Mouse (Mus musculus): ENCODE results near the gene Gm45015.
"Not testable (repeated sequence)": the region's sequence is repeated elsewhere in the genome, so short reads cannot be mapped to it uniquely, and the experiment has no call there.

Gm45015 gene

GRCm38 (mm10) chrX:73336740-73337139 lies at the start of gene Gm45015:
TSS of gene Gm45015 (minus strand) at chrX:73336840.
- DNase-seq (ENCODE audit: low spot score in 2 of 2) = no peak

GRCm38 (mm10) chrX:73384924-73385323 lies 48.3 kb upstream of the Gm45015 start:
- DNase-seq (ENCODE audit: low spot score in 2 of 2) = no peak

- no peak for DNase-seq (ENCODE audit: low spot score in 2 of 2)
Measured at GRCm38 (mm10) chrX:73384419-73384818, 47.8 kb upstream of the Gm45015 start.

GRCm38 (mm10) chrX:73363291-73363690 lies 26.7 kb upstream of the Gm45015 start:
- DNase-seq (ENCODE audit: low spot score in 2 of 2) = no peak

GRCm38 (mm10) chrX:73356719-73357118 lies 20.1 kb upstream of the Gm45015 start:
- DNase-seq (ENCODE audit: low spot score in 2 of 2) = no peak

- no peak for DNase-seq (ENCODE audit: low spot score in 2 of 2)
Measured at GRCm38 (mm10) chrX:73356163-73356562, 19.5 kb upstream of the Gm45015 start.

GRCm38 (mm10) chrX:73344346-73344745 lies 7.7 kb upstream of the Gm45015 start:
- DNase-seq (ENCODE audit: low spot score in 2 of 2) = no peak

- DNase-seq (ENCODE audit: low spot score in 2 of 2) = no peak
Measured at GRCm38 (mm10) chrX:73343802-73344201, 7.2 kb upstream of the Gm45015 start.

- peak; percentile 1 to 4 for DNase-seq (ENCODE audit: low spot score in 2 of 2)
Measured at GRCm38 (mm10) chrX:73342941-73343735, 6.5 kb upstream of the Gm45015 start.

GRCm38 (mm10) chrX:73342483-73342895 lies 5.8 kb upstream of the Gm45015 start, which contains the start of gene Zfp275:
TSS of gene Zfp275 (plus strand) at chrX:73342621.
- DNase-seq (ENCODE audit: low spot score in 2 of 2) = peak; percentile 32 to 71

- DNase-seq (ENCODE audit: low spot score in 2 of 2) = no peak
Measured at GRCm38 (mm10) chrX:73342068-73342467, 5.4 kb upstream of the Gm45015 start.

- no peak for DNase-seq (ENCODE audit: low spot score in 2 of 2)
Measured at GRCm38 (mm10) chrX:73341473-73341872, 4.8 kb upstream of the Gm45015 start.

GRCm38 (mm10) chrX:73333548-73333947 lies 3.1 kb downstream of the Gm45015 start:
- no peak for DNase-seq (ENCODE audit: low spot score in 2 of 2)

- no peak for DNase-seq (ENCODE audit: low spot score in 2 of 2)
Measured at GRCm38 (mm10) chrX:73327215-73327614, 9.4 kb downstream of the Gm45015 start.

- no peak for DNase-seq (ENCODE audit: low spot score in 2 of 2)
Measured at GRCm38 (mm10) chrX:73321029-73321428, 15.6 kb downstream of the Gm45015 start.

- DNase-seq (ENCODE audit: low spot score in 2 of 2) = peak; percentile 0 to 2
Measured at GRCm38 (mm10) chrX:73312522-73312921, 24.1 kb downstream of the Gm45015 start.

GRCm38 (mm10) chrX:73295745-73296144 lies 40.9 kb downstream of the Gm45015 start:
- not testable (repeated sequence) for DNase-seq (ENCODE audit: low spot score in 2 of 2)

- not testable (repeated sequence) for DNase-seq (ENCODE audit: low spot score in 2 of 2)
Measured at GRCm38 (mm10) chrX:73292876-73293275, 43.8 kb downstream of the Gm45015 start, which contains the start of the genes Xlr5a and Xlr5c. TSS of gene Xlr5a (minus strand) at chrX:73292976. TSS of gene Xlr5c (minus strand) at chrX:73292976.
